8 mouse cellular contexts compared by ENCODE assay signal in the genomic region with DNA sequence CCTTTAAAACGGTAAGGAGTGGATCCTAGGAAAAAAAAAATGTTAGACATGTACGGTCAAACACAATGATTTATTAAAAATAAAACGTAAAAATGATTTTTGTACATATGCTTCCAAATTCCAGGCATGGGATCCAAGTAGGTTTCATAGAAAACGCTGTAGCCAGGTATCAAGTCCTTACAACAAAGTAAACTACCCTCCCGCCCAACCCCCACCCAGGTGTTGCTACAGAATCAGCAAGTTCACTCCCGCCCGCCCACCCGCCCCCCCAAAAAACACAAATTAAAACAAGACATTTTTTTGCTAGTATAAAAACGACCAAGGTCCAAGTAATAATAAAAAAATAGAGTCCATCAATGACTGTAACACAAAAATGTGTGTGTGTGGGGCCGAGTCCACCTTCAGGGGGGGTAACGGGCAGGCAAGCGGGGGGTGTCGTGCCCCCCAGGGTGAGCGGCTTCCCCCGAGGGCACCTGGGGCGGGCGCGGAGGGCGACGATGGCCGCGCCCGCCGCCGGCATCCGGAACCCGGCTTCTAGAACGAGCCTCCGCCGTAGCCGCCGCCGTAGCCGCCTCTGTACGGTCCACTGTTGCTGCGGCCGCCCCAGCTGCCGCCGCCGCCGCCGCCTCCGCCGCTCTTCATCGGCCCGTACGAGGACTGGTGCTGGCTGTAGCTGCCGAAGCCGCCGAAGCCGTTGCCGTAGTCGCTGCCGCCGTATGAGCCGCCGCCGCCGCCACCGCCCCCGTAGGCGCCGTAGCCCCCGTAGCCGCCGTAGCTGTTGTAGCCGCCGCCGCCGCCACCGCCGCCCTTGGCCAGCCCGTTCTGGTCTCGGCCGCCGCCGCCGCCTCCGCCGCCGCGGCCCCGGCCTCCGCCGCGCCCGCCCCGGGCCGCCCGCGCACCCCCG. TPM values are rescaled to one million over a fixed set of nuclear protein-coding genes. Genes with fewer than 3 reads are reported as not detected.
DNase-seq lines count a peak whose midpoint lies in the region; ATAC-seq lines count a peak whose summit lies in the region.

No protein-coding gene starts in this region.

- intact Hi-C loops in heart, postnatal 25 days (cut with DNase I), result loop anchor here (5.0 to 10.0 kb wide), 2 partner anchors 90 to 258 kb away; a partner anchor contains a TSS

- no peak for DNase-seq in heart, postnatal 25 days (ENCODE audit: low spot score)
- peak; percentile 26 for DNase-seq in 3134 (ENCODE audit: extremely low read depth, insufficient read length, low spot score)
- DNase-seq in Muller cell, postnatal 12 days (ENCODE audit: inconsistent ontology term), result peak; percentile 30
- peak; percentile 23 for DNase-seq in hindbrain, embryonic 14.5 days (ENCODE audit: low spot score)
- DNase-seq in yolk sac, embryonic 10.5 days (ENCODE audit: low spot score), result peak; percentile 58
- no peak for DNase-seq in layer of hippocampus, adult 9-11 months

- ATAC-seq in heart, embryonic 12.5 days (ENCODE audit: insufficient number of reproducible peaks, low FRiP score), result no peak
- ATAC-seq in hindbrain, embryonic 14.5 days (ENCODE audit: low FRiP score), result no peak
- no peak for ATAC-seq in midbrain, embryonic 12.5 days (ENCODE audit: low FRiP score, low read depth)

- H3K27me3 ChIP-seq in heart, embryonic 12.5 days (replicated peaks), result no peaks in the 10 kb centered on the region
- H3K27me3 ChIP-seq in hindbrain, embryonic 14.5 days (ENCODE audit: control insufficient read depth, insufficient read depth, low read length), result no peaks in the 10 kb centered on the region
- no peaks in the 10 kb centered on the region for H3K27me3 ChIP-seq in midbrain, embryonic 12.5 days

- WGBS in heart, embryonic 12.5 days, result under 1% methylated on average over 84 of the region's 92 CpGs
- WGBS in hindbrain, embryonic 14.5 days, result under 1% methylated on average over 61 of the region's 92 CpGs
- WGBS in midbrain, embryonic 12.5 days, result under 1% methylated on average over 56 of the region's 92 CpGs

- H3K4me1 ChIP-seq in heart, embryonic 12.5 days (replicated peaks), result peaks cover 30% of the 10 kb centered on the region
- peaks cover 40% of the 10 kb centered on the region for H3K4me1 ChIP-seq in hindbrain, embryonic 14.5 days (replicated peaks; ENCODE audit: control insufficient read depth, insufficient read depth, low read length)
- peaks cover 24% of the 10 kb centered on the region for H3K4me1 ChIP-seq in midbrain, embryonic 12.5 days

- peaks cover 9% of the 10 kb centered on the region for H3K36me3 ChIP-seq in heart, embryonic 12.5 days
- peaks cover 10% of the 10 kb centered on the region for H3K36me3 ChIP-seq in hindbrain, embryonic 14.5 days (replicated peaks; ENCODE audit: control insufficient read depth, insufficient read depth)
- H3K36me3 ChIP-seq in midbrain, embryonic 12.5 days, result no peaks in the 10 kb centered on the region

- peak overlapping the region; percentile 100 for H3K4me3 ChIP-seq in heart, embryonic 12.5 days
- peak overlapping the region; percentile 93 for H3K4me3 ChIP-seq in hindbrain, embryonic 14.5 days (replicated peaks; ENCODE audit: low read length)
- peak overlapping the region; percentile 99 for H3K4me3 ChIP-seq in midbrain, embryonic 12.5 days

- H3K4me2 ChIP-seq in heart, embryonic 12.5 days, result peak overlapping the region; percentile 89
- H3K4me2 ChIP-seq in hindbrain, embryonic 14.5 days (replicated peaks), result peak overlapping the region; percentile 83
- H3K4me2 ChIP-seq in midbrain, embryonic 12.5 days (replicated peaks), result peak overlapping the region; percentile 78

- peak overlapping the region; percentile 99 for H3K27ac ChIP-seq in heart, embryonic 12.5 days (ENCODE audit: poor library complexity, severe bottlenecking)
- peak overlapping the region; percentile 100 for H3K27ac ChIP-seq in hindbrain, embryonic 14.5 days
- peak overlapping the region; percentile 100 for H3K27ac ChIP-seq in midbrain, embryonic 12.5 days (replicated peaks)

- H3K9ac ChIP-seq in heart, embryonic 12.5 days, result peak overlapping the region; percentile 99
- H3K9ac ChIP-seq in hindbrain, embryonic 14.5 days, result peak overlapping the region; percentile 100
- peak overlapping the region; percentile 99 for H3K9ac ChIP-seq in midbrain, embryonic 12.5 days (replicated peaks)

- 0 out of 2 replicates have a peak, but pooled peaks cover 3% of the 10 kb centered on the region for H3K9me3 ChIP-seq in heart, embryonic 12.5 days (replicated peaks)
- H3K9me3 ChIP-seq in hindbrain, embryonic 14.5 days (ENCODE audit: control insufficient read depth, low read length), result no peaks in the 10 kb centered on the region
- H3K9me3 ChIP-seq in midbrain, embryonic 12.5 days, result no peaks in the 10 kb centered on the region

RNA-seq across cellular contexts. Expression of a gene that starts 1.2 kb away (rescaled TPM):
- 21.6 and 21.8 TPM in 2 replicates for polyA plus RNA-seq in heart, embryonic 12.5 days (2016; fragmentation: Nextera tagmentation; extraction: Ambion mirVana)
- total RNA-seq in heart, postnatal 25 days (2021), result 10 to 100 TPM; 64.3 to 70.2 TPM
- 50.2 and 56.9 TPM in 2 replicates for polyA plus RNA-seq in hindbrain, embryonic 14.5 days (2014; fragmentation: Nextera tagmentation; extraction: Ambion mirVana)
- polyA plus RNA-seq in midbrain, embryonic 12.5 days (2016; fragmentation: Nextera tagmentation; extraction: Ambion mirVana), result 56.5 and 64.8 TPM in 2 replicates

RNA-seq across cellular contexts. Expression of a gene that starts 13.7 kb away (rescaled TPM):
- 4.4 and 4.5 TPM in 2 replicates for polyA plus RNA-seq in heart, embryonic 12.5 days (2016; fragmentation: Nextera tagmentation; extraction: Ambion mirVana)
- 1 to 10 TPM; 2.6 TPM for total RNA-seq in heart, postnatal 25 days (2021)
- polyA plus RNA-seq in hindbrain, embryonic 14.5 days (2014; fragmentation: Nextera tagmentation; extraction: Ambion mirVana), result 10.8 and 11.9 TPM in 2 replicates
- 4.3 and 4.4 TPM in 2 replicates for polyA plus RNA-seq in midbrain, embryonic 12.5 days (2016; fragmentation: Nextera tagmentation; extraction: Ambion mirVana)

RNA-seq across cellular contexts. Expression of a gene that starts 30.3 kb away (rescaled TPM):
- polyA plus RNA-seq in heart, embryonic 12.5 days (2016; fragmentation: Nextera tagmentation; extraction: Ambion mirVana), result 25.4 and 28.9 TPM in 2 replicates
- 10 to 100 TPM; 23.2 to 24.3 TPM for total RNA-seq in heart, postnatal 25 days (2021)
- 53.4 and 63.2 TPM in 2 replicates for polyA plus RNA-seq in hindbrain, embryonic 14.5 days (2014; fragmentation: Nextera tagmentation; extraction: Ambion mirVana)
- polyA plus RNA-seq in midbrain, embryonic 12.5 days (2016; fragmentation: Nextera tagmentation; extraction: Ambion mirVana), result 61.7 and 69.7 TPM in 2 replicates

Comparison
In these comparisons a context has a peak if more than half of its experiments do, and no peak if none do; other contexts are left out.
1. DNase-seq: peak in 3134 (single experiment), Muller cell, postnatal 12 days (single experiment), hindbrain, embryonic 14.5 days (single experiment) and yolk sac, embryonic 10.5 days (single experiment); none in heart, postnatal 25 days (single experiment) and layer of hippocampus, adult 9-11 months (single experiment).
2. Peak in every context shown above with its lines, with median percentiles within 50 percentile points of each other: H3K27ac ChIP-seq, H3K4me2 ChIP-seq, H3K4me3 ChIP-seq and H3K9ac ChIP-seq.